Mouse (Mus musculus) testis, adult 10 weeks (tissue): ENCODE results near the gene E2f8. TPM values are rescaled to one million over a fixed set of nuclear protein-coding genes. Genes with fewer than 3 reads are reported as not detected.

Experiments used
- polyA plus RNA-seq: library from polyadenylated mRNA; stranded (reverse); fragments of 350-450 nt; fragmentation: Illumina TruSeq; extraction: RNeasy Lipid Tissue Mini Kit (QIAGEN cat#74804); gene quantifications from one replicate; pipeline ENCODE4 v1.2.3, GENCODE M21; 2014; ENCODE audit warnings: low read depth, low replicate concordance

The E2f8 gene
- polyA plus RNA-seq = 6.2 TPM

GRCm38 (mm10) chr7:48881486-48881885 lies at the start of gene E2f8:
E2f8 (minus strand) TSS chr7:48881596.

GRCm38 (mm10) chr7:48908521-48909341 lies 27.3 kb upstream of the E2f8 start, which contains the start of gene Nav2:
Nav2 (plus strand) TSS chr7:48908716.

GRCm38 (mm10) chr7:48847820-48848650 lies 33.4 kb downstream of the E2f8 start, which contains the start of gene Csrp3:
Csrp3 (minus strand) TSS chr7:48848033.

Other genes starting within 250 kb of the E2f8 start
- gene Mrgprb3, start 237.8 kb downstream of the E2f8 start, polyA plus RNA-seq = 0.22 TPM
- 31.1 TPM for gene Zdhhc13, start 92.6 kb downstream of the E2f8 start, polyA plus RNA-seq
- not detected for gene Csrp3, start 33.6 kb downstream of the E2f8 start, polyA plus RNA-seq
- 4.0 TPM for gene Nav2, start 27.1 kb upstream of the E2f8 start, polyA plus RNA-seq